Mouse (Mus musculus) spleen, adult 2 months (tissue): ENCODE data around the gene Lrmda. TPM values are rescaled to one million over a fixed set of nuclear protein-coding genes. Genes with fewer than 3 reads are reported as not detected.

Experiments
- DNase-seq, 2 experiments: peaks; one replicate each; pipeline versions ENCODE4 v3.0.0 to v3.0.0-alpha.2; 2012 to 2021; ENCODE audit warnings: low spot score in 2 of 2, low read depth in 1 of 2
- H3K27ac ChIP-seq: fragments of 200-500 bp; 2 replicates; pipeline ENCODE4 v1.5.1; 2012; ENCODE audit warnings: low read length, inconsistent platforms; ENCODE audit not compliant: insufficient read depth
- H3K27me3 ChIP-seq: fragments of 200-500 bp; 2 replicates; pipeline ENCODE4 v1.6.1; 2012; ENCODE audit warnings: mild to moderate bottlenecking, moderate library complexity, low read length, inconsistent platforms; ENCODE audit not compliant: control insufficient read depth, insufficient read depth
- H3K36me3 ChIP-seq: fragments of 200-500 bp; 2 replicates; pipeline ENCODE4 v1.6.1; 2012; ENCODE audit warnings: mild to moderate bottlenecking, low read length, inconsistent platforms; ENCODE audit not compliant: control insufficient read depth, insufficient read depth
- H3K4me1 ChIP-seq: fragments of 200-500 bp; 2 replicates; pipeline ENCODE4 v1.6.1; 2011; ENCODE audit warnings: inconsistent platforms; ENCODE audit not compliant: control insufficient read depth, insufficient read depth, insufficient read length
- H3K4me3 ChIP-seq: fragments of 200-500 bp; 2 replicates; pipeline ENCODE4 v1.5.1; 2011; ENCODE audit warnings: mild to moderate bottlenecking, inconsistent platforms; ENCODE audit not compliant: insufficient read depth, insufficient read length; ENCODE audit errors: extremely low read depth
- CTCF ChIP-seq: fragments of 200-500 bp; IDR thresholded peaks from 2 replicates; pipeline ENCODE4 v1.5.1; 2011; ENCODE audit warnings: mild to moderate bottlenecking, inconsistent platforms; ENCODE audit not compliant: insufficient read depth, insufficient read length, insufficient replicate concordance; ENCODE audit errors: extremely low read depth
- POLR2A ChIP-seq: fragments of 200-500 bp; IDR thresholded peaks from 2 replicates; pipeline ENCODE4 v1.6.1; 2011; ENCODE audit warnings: low read depth, low read length, inconsistent platforms
- WGBS: fragments of 180-500 bp; shearing (Covaris S2); methylation state at CpG from one replicate; pipeline ENCODE4 v1.1.7; 2018; 5-methylcytosine and 5-hydroxymethylcytosine counted together
- polyA plus RNA-seq: library from polyadenylated mRNA; depleted of rRNA; stranded (reverse); fragments of >200 nt; gene quantifications from 2 replicates; pipeline ENCODE4 v1.2.3, GENCODE M21; 2012

Gene Lrmda
- polyA plus RNA-seq, 1 experiment = 0.37 TPM

- TF ChIP-seq CTCF = no peak
- TF ChIP-seq POLR2A = no peak
- no peak for DNase-seq
These were observed 137.5 kb downstream of the Lrmda start for GRCm38 (mm10) chr14:22156991-22157390.

GRCm38 (mm10) chr14:22161416-22161815 lies 141.9 kb downstream of the Lrmda start:
- 83% methylated on average over 3 of the region's 3 CpGs for WGBS
- H3K27ac ChIP-seq = no peak overlapping the region
- H3K27me3 ChIP-seq = no peaks in the 10 kb centered on the region
- TF ChIP-seq CTCF (no peak), POLR2A (no peak)
- H3K4me1 ChIP-seq = no peaks in the 10 kb centered on the region
- no peak overlapping the region for H3K4me3 ChIP-seq
- H3K36me3 ChIP-seq = no peaks in the 10 kb centered on the region
- DNase-seq = no peak

More at GRCm38 (mm10) chr14:22156991-22157390, 137.5 kb downstream of the Lrmda start:
- Histone ChIP-seq H3K36me3 (no peaks in the 10 kb centered on the region), H3K4me3 (no peak overlapping the region), H3K4me1 (no peaks in the 10 kb centered on the region), H3K27ac (no peak overlapping the region), H3K27me3 (no peaks in the 10 kb centered on the region)
- 88% methylated on average over 6 of the region's 6 CpGs for WGBS

- H3K4me1 ChIP-seq = no peaks in the 10 kb centered on the region
- 82% methylated on average over 7 of the region's 7 CpGs for WGBS
These were observed 147.8 kb downstream of the Lrmda start for GRCm38 (mm10) chr14:22167285-22167684.

GRCm38 (mm10) chr14:22168077-22168794 lies 148.7 kb downstream of the Lrmda start:
- H3K36me3 ChIP-seq = no peaks in the 10 kb centered on the region
- TF ChIP-seq POLR2A = no peak
- no peak for TF ChIP-seq CTCF
- no peaks in the 10 kb centered on the region for H3K4me1 ChIP-seq
- no peaks in the 10 kb centered on the region for H3K27me3 ChIP-seq
- no peak overlapping the region for H3K4me3 ChIP-seq
- no peak overlapping the region for H3K27ac ChIP-seq
- WGBS = 76% methylated on average over 11 of the region's 11 CpGs
- no peak for DNase-seq

More at GRCm38 (mm10) chr14:22167285-22167684, 147.8 kb downstream of the Lrmda start:
- Histone ChIP-seq H3K27ac (no peak overlapping the region), H3K27me3 (no peaks in the 10 kb centered on the region), H3K4me3 (no peak overlapping the region), H3K36me3 (no peaks in the 10 kb centered on the region)
- TF ChIP-seq POLR2A = no peak
- no peak for TF ChIP-seq CTCF
- DNase-seq = no peak

GRCm38 (mm10) chr14:22168795-22169568 lies 149.5 kb downstream of the Lrmda start:
- 56% methylated on average over 14 of the region's 14 CpGs for WGBS

GRCm38 (mm10) chr14:22174757-22175156 lies 155.2 kb downstream of the Lrmda start:
- Histone ChIP-seq H3K36me3 (no peaks in the 10 kb centered on the region), H3K4me3 (no peak overlapping the region), H3K4me1 (no peaks in the 10 kb centered on the region), H3K27me3 (no peaks in the 10 kb centered on the region), H3K27ac (no peak overlapping the region)
- 90% methylated on average over 9 of the region's 9 CpGs for WGBS
- TF ChIP-seq POLR2A (no peak), CTCF (no peak)
- no peak for DNase-seq

More at GRCm38 (mm10) chr14:22168795-22169568, 149.5 kb downstream of the Lrmda start:
- Histone ChIP-seq H3K36me3 (no peaks in the 10 kb centered on the region), H3K4me3 (no peak overlapping the region), H3K4me1 (no peaks in the 10 kb centered on the region), H3K27me3 (no peaks in the 10 kb centered on the region), H3K27ac (no peak overlapping the region)
- TF ChIP-seq POLR2A (no peak), CTCF (no peak)
- no peak for DNase-seq

- no peaks in the 10 kb centered on the region for H3K27me3 ChIP-seq
- DNase-seq = no peak
- WGBS = 85% methylated on average over 2 of the region's 2 CpGs
- no peaks in the 10 kb centered on the region for H3K4me1 ChIP-seq
- no peak for TF ChIP-seq POLR2A
- TF ChIP-seq CTCF = no peak
- H3K36me3 ChIP-seq = no peaks in the 10 kb centered on the region
- no peak overlapping the region for H3K4me3 ChIP-seq
- H3K27ac ChIP-seq = no peak overlapping the region
These were observed 160.2 kb downstream of the Lrmda start for GRCm38 (mm10) chr14:22179761-22180160.
